Mouse (Mus musculus): ENCODE measurements around the gene Reln. TPM values are rescaled to one million over a fixed set of nuclear protein-coding genes. Genes with fewer than 3 reads are reported as not detected.

Gene Reln
- polyA plus RNA-seq, 1 experiment from 2014 or later: 2.4 TPM

DNA sequence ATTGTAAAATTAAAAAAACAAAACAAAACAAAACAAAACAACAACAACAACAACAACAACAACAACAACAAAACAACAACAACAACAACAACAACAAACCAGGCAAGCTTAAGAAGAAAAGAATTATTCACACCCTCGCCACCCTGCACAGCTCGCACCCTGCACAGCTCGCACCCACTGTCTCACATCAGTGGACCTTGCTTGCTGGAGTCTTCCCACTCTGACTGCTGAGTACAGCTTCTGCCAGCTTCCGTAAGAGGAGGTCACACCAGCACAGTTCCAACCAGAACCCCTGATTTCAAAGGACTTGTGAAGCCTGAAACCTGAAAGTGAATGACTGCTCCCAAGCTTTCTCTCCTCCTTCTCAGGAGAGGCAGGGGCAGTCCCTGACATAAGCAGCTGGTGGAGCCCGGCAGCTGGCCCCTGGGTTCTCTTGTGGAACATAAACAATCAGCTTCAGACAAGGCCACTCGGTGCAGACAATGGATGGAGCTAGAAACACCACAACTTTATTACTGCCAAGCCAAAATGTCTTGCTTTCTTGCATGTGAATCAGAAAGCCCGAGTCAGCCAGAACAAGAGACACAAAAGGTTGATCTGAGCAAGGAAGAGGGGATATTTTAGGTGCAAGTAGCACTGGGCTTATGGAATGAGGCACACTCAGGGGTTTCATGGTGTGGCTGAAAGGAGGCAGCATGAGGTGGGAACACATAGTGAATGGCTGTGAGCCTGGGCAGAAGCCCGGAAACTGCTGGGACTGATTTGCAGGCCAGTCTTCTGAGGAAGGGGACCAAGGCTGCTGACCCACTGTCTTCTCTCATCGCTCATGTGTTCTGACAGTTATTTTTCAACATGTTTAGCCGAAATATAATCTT lies 180.2 kb downstream of the Reln start:
- Histone ChIP-seq H3K4me1 (ENCODE audit: insufficient read depth, low read depth, low read length) (no peaks in the 10 kb centered on the region), H3K36me3 (ENCODE audit: insufficient read depth, low read length) (no peaks in the 10 kb centered on the region), H3K9me3 (ENCODE audit: low read length) (no peaks in the 10 kb centered on the region), H3K4me2 (replicated peaks; ENCODE audit: low read depth, low read length) (no peak overlapping the region), H3K27ac (ENCODE audit: low read length) (no peak overlapping the region), H3K27me3 (replicated peaks; ENCODE audit: insufficient read depth, low read length) (no peaks in the 10 kb centered on the region), H3K9ac (replicated peaks; ENCODE audit: low read depth) (no peak overlapping the region), H3K4me3 (ENCODE audit: low read depth, low read length) (no peak overlapping the region)
- WGBS: 51% methylated on average over 10 of the region's 10 CpGs
- no peak for DNase-seq (ENCODE audit: low spot score)
- no peak for TF ChIP-seq CTCF (IDR thresholded peaks at IDR 0.05)
- TF ChIP-seq EP300 (IDR thresholded peaks at IDR 0.05): no peak
- ATAC-seq: no peak

DNA sequence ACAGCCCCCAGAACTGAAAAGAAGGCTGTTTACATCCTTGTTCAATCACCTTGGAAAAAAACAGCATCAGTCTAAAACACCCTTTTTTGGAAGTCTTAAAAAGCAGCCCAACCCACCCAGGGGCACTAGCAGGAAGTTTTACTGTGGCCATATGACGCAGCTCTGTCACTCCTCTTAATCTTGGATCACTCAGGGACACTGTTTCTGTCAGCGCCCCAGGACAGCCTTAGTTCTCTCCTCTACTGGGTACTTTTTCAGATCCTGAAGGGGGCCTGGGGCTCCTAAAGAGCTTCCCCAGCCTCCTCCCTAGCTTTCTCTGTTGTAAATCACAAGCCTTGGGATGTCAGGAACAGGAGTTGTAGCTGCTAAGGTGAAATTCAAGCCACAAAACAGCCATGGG lies 183.6 kb downstream of the Reln start:
- Histone ChIP-seq H3K4me2 (replicated peaks; ENCODE audit: low read depth, low read length) (no peak overlapping the region), H3K36me3 (ENCODE audit: insufficient read depth, low read length) (no peaks in the 10 kb centered on the region), H3K4me3 (ENCODE audit: low read depth, low read length) (no peak overlapping the region), H3K27ac (ENCODE audit: low read length) (no peak overlapping the region), H3K9me3 (ENCODE audit: low read length) (no peaks in the 10 kb centered on the region), H3K4me1 (ENCODE audit: insufficient read depth, low read depth, low read length) (no peaks in the 10 kb centered on the region), H3K27me3 (replicated peaks; ENCODE audit: insufficient read depth, low read length) (no peaks in the 10 kb centered on the region), H3K9ac (replicated peaks; ENCODE audit: low read depth) (no peak overlapping the region)
- TF ChIP-seq CTCF (IDR thresholded peaks at IDR 0.05) (no peak), EP300 (IDR thresholded peaks at IDR 0.05) (no peak)
- DNase-seq (ENCODE audit: low spot score) (no peak), ATAC-seq (no peak)
- WGBS: 25% methylated on average over 2 of the region's 2 CpGs

DNA sequence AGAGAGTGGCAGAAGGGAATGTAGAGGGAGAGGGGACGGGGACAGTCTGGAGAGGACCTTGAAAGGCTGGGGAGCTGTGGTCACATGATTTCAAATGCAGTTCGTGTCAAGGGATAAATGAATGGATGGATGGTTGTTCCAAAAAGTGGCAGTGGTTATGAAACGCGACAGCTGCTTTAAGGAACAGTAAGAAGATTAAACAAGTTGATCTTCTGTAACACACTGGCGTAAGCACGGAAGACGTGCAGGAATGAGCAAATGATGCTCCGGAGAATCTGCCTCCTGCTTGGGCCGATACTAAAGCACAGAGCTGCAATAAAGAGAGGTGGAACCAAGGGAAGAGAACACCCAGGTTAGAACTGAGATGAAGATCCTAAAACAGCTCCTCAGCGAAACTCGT lies 185.7 kb downstream of the Reln start:
- Histone ChIP-seq H3K4me3 (ENCODE audit: low read depth, low read length) (no peak overlapping the region), H3K27ac (ENCODE audit: low read length) (no peak overlapping the region), H3K4me1 (ENCODE audit: insufficient read depth, low read depth, low read length) (no peaks in the 10 kb centered on the region), H3K4me2 (replicated peaks; ENCODE audit: low read depth, low read length) (no peak overlapping the region), H3K9ac (replicated peaks; ENCODE audit: low read depth) (no peak overlapping the region), H3K9me3 (ENCODE audit: low read length) (no peaks in the 10 kb centered on the region), H3K27me3 (replicated peaks; ENCODE audit: insufficient read depth, low read length) (no peaks in the 10 kb centered on the region), H3K36me3 (ENCODE audit: insufficient read depth, low read length) (no peaks in the 10 kb centered on the region)
- ATAC-seq (no peak), DNase-seq (ENCODE audit: low spot score) (no peak)
- 63% methylated on average over 11 of the region's 11 CpGs for WGBS
- TF ChIP-seq EP300 (IDR thresholded peaks at IDR 0.05) (no peak), CTCF (IDR thresholded peaks at IDR 0.05) (no peak)

GRCm38 (mm10) chr5:22153601-22154000 lies 190.9 kb downstream of the Reln start:
- Histone ChIP-seq H3K9ac (replicated peaks; ENCODE audit: low read depth) (no peak overlapping the region), H3K4me2 (replicated peaks; ENCODE audit: low read depth, low read length) (no peak overlapping the region), H3K4me3 (ENCODE audit: low read depth, low read length) (no peak overlapping the region), H3K27me3 (replicated peaks; ENCODE audit: insufficient read depth, low read length) (no peaks in the 10 kb centered on the region), H3K4me1 (ENCODE audit: insufficient read depth, low read depth, low read length) (no peaks in the 10 kb centered on the region), H3K36me3 (ENCODE audit: insufficient read depth, low read length) (no peaks in the 10 kb centered on the region), H3K27ac (ENCODE audit: low read length) (no peak overlapping the region), H3K9me3 (ENCODE audit: low read length) (no peaks in the 10 kb centered on the region)
- WGBS: 51% methylated on average over 6 of the region's 6 CpGs
- ATAC-seq (no peak), DNase-seq (ENCODE audit: low spot score) (no peak)
- no peak for TF ChIP-seq CTCF (IDR thresholded peaks at IDR 0.05)
- no peak for TF ChIP-seq EP300 (IDR thresholded peaks at IDR 0.05)

DNA sequence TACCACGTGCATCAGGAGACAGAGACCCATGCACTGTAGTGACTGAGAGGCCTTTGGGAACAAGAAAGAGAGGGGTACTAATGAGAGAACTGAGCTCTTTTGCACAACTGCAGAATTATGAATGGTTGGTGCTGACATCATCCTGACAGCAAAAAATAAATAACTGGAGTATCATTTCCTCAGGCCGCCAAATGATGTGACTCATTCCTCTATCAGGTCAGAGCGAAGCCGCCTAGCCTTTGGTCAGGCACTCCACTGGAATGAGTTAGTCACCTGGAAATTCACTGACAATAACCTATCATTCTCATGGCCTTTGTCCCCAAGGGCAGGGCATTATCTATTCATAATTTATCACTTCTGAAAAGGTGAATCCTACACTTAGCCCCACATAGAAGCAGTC lies 202.7 kb downstream of the Reln start:
- ATAC-seq (no peak), DNase-seq (ENCODE audit: low spot score) (no peak)
- Histone ChIP-seq H3K36me3 (ENCODE audit: insufficient read depth, low read length) (no peaks in the 10 kb centered on the region), H3K4me2 (replicated peaks; ENCODE audit: low read depth, low read length) (no peak overlapping the region), H3K27me3 (replicated peaks; ENCODE audit: insufficient read depth, low read length) (no peaks in the 10 kb centered on the region), H3K9ac (replicated peaks; ENCODE audit: low read depth) (no peak overlapping the region), H3K27ac (ENCODE audit: low read length) (no peak overlapping the region), H3K9me3 (ENCODE audit: low read length) (no peaks in the 10 kb centered on the region), H3K4me3 (ENCODE audit: low read depth, low read length) (no peak overlapping the region), H3K4me1 (ENCODE audit: insufficient read depth, low read depth, low read length) (no peaks in the 10 kb centered on the region)
- WGBS: 58% methylated on average over 4 of the region's 4 CpGs
- TF ChIP-seq CTCF (IDR thresholded peaks at IDR 0.05): no peak
- TF ChIP-seq EP300 (IDR thresholded peaks at IDR 0.05): no peak

GRCm38 (mm10) chr5:22139015-22139414 lies 205.5 kb downstream of the Reln start:
- Histone ChIP-seq H3K27me3 (replicated peaks; ENCODE audit: insufficient read depth, low read length) (no peaks in the 10 kb centered on the region), H3K27ac (ENCODE audit: low read length) (no peak overlapping the region), H3K36me3 (ENCODE audit: insufficient read depth, low read length) (no peaks in the 10 kb centered on the region), H3K4me2 (replicated peaks; ENCODE audit: low read depth, low read length) (no peak overlapping the region), H3K9ac (replicated peaks; ENCODE audit: low read depth) (no peak overlapping the region), H3K4me1 (ENCODE audit: insufficient read depth, low read depth, low read length) (no peaks in the 10 kb centered on the region), H3K9me3 (ENCODE audit: low read length) (no peaks in the 10 kb centered on the region), H3K4me3 (ENCODE audit: low read depth, low read length) (no peak overlapping the region)
- 39% methylated on average over 2 of the region's 2 CpGs for WGBS
- no peak for DNase-seq (ENCODE audit: low spot score)
- ATAC-seq: no peak
- TF ChIP-seq EP300 (IDR thresholded peaks at IDR 0.05): no peak
- no peak for TF ChIP-seq CTCF (IDR thresholded peaks at IDR 0.05)
